Mouse (Mus musculus) C2C12 (cell line): ENCODE measurements around the gene Ica1. TPM values are rescaled to one million over a fixed set of nuclear protein-coding genes. Genes with fewer than 3 reads are reported as not detected.

Source experiments
- H3K27me3 ChIP-seq: one replicate; pipeline ENCODE4 v1.6.1; 2011; ENCODE audit not compliant: control insufficient read depth, insufficient read depth, insufficient read length
- H3K36me3 ChIP-seq: one replicate; pipeline ENCODE4 v1.6.1; 2011; ENCODE audit not compliant: control insufficient read depth, insufficient read depth
- H3K4me3 ChIP-seq: one replicate; pipeline ENCODE4 v1.5.1; 2011; ENCODE audit warnings: mild to moderate bottlenecking, control low read depth; ENCODE audit not compliant: poor library complexity, insufficient read depth, severe bottlenecking
- H3K79me2 ChIP-seq: one replicate; pipeline ENCODE4 v1.6.1; 2011; ENCODE audit not compliant: control insufficient read depth, insufficient read depth
- H3K79me3 ChIP-seq: one replicate; pipeline ENCODE4 v1.6.1; 2011; ENCODE audit warnings: low read depth, control low read depth
- H3ac ChIP-seq: one replicate; pipeline ENCODE3; 2011; ENCODE audit warnings: low read depth; ENCODE audit not compliant: control insufficient read depth, insufficient read length
- CEBPB ChIP-seq: IDR thresholded peaks from one replicate; pipeline ENCODE4 v1.6.1; 2011; ENCODE audit warnings: low read depth, mild to moderate bottlenecking, control low read depth, moderate library complexity
- CTCF ChIP-seq: IDR thresholded peaks from one replicate; pipeline ENCODE4 v1.5.1; 2011; ENCODE audit not compliant: control insufficient read depth, insufficient read depth, insufficient read length
- FOSL1 ChIP-seq: IDR thresholded peaks from one replicate; pipeline ENCODE4 v1.8.0; 2011; ENCODE audit warnings: mild to moderate bottlenecking, low read length; ENCODE audit not compliant: poor library complexity, insufficient read depth, severe bottlenecking
- MAX ChIP-seq: IDR thresholded peaks from one replicate; pipeline ENCODE4 v1.6.1; 2011; ENCODE audit warnings: mild to moderate bottlenecking, control low read depth
- MYOD1 ChIP-seq: IDR thresholded peaks from one replicate; pipeline ENCODE4 v1.6.1; 2011; ENCODE audit warnings: low read depth; ENCODE audit not compliant: control insufficient read depth, insufficient read length
- MYOG ChIP-seq: IDR thresholded peaks from one replicate; pipeline ENCODE4 v1.6.1; 2011; ENCODE audit not compliant: control insufficient read depth, insufficient read length; ENCODE audit errors: extremely low read depth
- USF1 ChIP-seq: IDR thresholded peaks from one replicate; pipeline ENCODE4 v1.6.1; 2011; ENCODE audit warnings: low read depth, mild to moderate bottlenecking, control low read depth, moderate library complexity
- polyA plus RNA-seq: library from polyadenylated mRNA; unstranded; fragments of >200 nt; fragmentation: generic; extraction: Trizol; gene quantifications from one replicate; pipeline ENCODE4 v1.2.1, GENCODE M21; 2012; ENCODE audit warnings: missing spikeins

Gene Ica1
- polyA plus RNA-seq, 1 experiment, result 10.5 TPM

DNA sequence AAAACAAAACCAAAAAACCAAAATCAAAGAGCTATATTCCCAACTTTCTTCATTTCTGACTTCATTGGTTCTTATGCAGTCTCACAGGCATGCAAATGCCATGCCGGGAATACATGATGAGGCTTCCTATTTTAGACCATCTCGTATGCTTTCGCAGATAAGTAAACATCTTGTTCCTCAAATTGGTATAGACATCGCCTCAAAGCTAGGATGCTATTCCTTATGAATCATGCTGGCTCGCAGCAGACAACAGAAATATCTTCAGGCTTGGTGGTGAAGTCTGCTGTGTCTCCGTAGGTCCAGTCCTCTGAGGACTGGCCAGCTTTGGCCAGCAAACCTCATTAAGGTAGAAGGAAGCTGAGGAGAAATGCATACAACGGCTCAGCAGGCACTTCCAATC, 60.3 kb downstream of the Ica1 start:
- H3K79me3 ChIP-seq, result no peaks in the 10 kb centered on the region
- peaks cover 4% of the 10 kb centered on the region for H3K36me3 ChIP-seq
- no peak overlapping the region for H3K4me3 ChIP-seq
- no peaks in the 10 kb centered on the region for H3K79me2 ChIP-seq
- no peaks in the 10 kb centered on the region for H3K27me3 ChIP-seq
- no peak overlapping the region for H3ac ChIP-seq
- TF ChIP-seq MYOG, result no peak
- no peak for TF ChIP-seq CEBPB
- TF ChIP-seq CTCF, result no peak
- no peak for TF ChIP-seq FOSL1
- TF ChIP-seq USF1, result no peak
- TF ChIP-seq MYOD1, result no peak
- TF ChIP-seq MAX, result no peak

DNA sequence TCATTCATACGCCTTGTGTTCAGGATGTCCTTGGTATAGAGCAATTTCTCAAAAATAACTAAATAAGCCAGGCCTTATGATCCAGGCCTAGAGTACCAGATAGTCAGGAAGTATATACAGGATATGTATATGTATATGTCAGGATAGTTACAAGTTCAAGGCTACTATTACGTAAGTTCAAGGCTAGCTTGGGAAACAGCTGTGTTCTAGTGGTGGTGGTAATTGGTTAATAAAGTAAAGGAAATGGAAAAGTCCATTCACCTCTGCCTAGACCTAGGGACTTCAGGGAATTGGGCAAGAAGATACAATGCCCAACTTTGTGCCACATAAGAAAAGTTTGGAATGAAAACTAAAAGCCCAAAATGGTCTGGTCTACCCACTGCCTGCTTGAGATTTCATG, 61.7 kb downstream of the Ica1 start:
- TF ChIP-seq USF1, result no peak
- no peak for TF ChIP-seq MYOD1
- TF ChIP-seq MYOG, result no peak
- no peak for TF ChIP-seq CTCF
- no peak for TF ChIP-seq CEBPB
- TF ChIP-seq FOSL1, result no peak
- no peak for TF ChIP-seq MAX
- no peaks in the 10 kb centered on the region for H3K27me3 ChIP-seq
- no peak overlapping the region for H3ac ChIP-seq
- no peaks in the 10 kb centered on the region for H3K79me2 ChIP-seq
- peaks cover 4% of the 10 kb centered on the region for H3K36me3 ChIP-seq
- no peak overlapping the region for H3K4me3 ChIP-seq
- no peaks in the 10 kb centered on the region for H3K79me3 ChIP-seq

DNA sequence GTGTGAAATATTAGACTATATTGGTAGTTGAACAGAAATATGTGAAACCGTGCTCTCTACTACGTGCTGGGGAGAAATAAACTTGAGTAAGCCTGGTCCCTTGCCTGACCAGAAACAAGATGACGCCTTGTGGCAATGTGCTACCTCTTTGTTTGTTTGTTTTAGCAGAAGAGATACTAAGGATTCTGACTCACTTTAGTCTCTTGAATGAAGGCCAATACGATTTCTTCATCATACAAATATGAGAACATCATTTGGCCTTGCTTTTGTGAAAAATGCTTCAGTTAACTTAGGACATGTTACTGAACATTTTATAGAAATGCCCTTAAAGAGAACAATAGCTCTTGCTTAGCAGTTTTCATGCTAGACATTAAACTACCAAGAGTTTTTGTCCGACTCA, 67.0 kb downstream of the Ica1 start:
- Histone ChIP-seq H3K4me3 (no peak overlapping the region), H3K27me3 (no peaks in the 10 kb centered on the region), H3ac (no peak overlapping the region), H3K79me3 (no peaks in the 10 kb centered on the region), H3K79me2 (no peaks in the 10 kb centered on the region), H3K36me3 (no peaks in the 10 kb centered on the region)
- TF ChIP-seq MAX (no peak), MYOG (no peak), CTCF (no peak), FOSL1 (no peak), USF1 (no peak), MYOD1 (no peak), CEBPB (peak; percentile 36)

DNA sequence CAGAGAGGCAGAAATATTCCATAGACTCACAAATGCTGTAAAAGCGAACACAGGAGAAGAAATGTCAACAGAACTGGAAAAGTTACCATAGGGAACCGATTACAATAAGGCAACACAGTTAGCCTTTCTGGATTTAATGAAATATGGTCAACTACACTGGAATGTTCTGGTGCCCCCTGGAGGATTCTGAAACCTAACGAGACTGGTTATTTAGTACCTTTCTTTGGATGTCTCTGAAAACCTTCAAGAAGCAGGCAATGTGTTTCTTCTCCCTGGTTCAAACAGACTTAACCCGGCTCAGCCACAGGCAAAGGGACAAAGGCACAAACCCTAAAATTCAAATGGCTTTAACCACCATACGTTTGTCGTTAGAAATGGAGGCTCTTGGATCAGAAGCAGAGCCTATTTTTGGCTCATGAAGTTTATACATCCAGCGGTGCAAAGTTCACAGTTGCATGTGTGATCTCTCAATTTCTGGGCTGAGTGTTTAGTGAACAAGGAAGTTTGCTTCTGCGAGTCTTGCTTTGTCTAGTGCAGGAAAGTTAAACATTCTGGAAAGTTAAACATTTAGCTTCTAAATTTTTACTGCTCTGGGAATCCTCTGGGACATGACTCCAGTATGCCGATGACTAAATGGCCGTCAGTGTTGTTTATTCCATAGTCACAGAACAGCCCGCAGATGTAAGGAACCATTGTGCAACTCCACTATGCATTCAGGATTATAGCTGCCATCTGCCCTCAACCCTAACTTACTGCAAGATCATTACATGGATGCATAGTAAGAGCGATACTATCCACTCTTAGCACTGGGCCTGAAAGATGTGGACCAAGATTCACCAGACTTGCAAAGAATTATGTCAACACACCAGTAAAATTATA, 83.4 kb downstream of the Ica1 start:
- Histone ChIP-seq H3K4me3 (no peak overlapping the region), H3K79me2 (no peaks in the 10 kb centered on the region), H3K79me3 (no peaks in the 10 kb centered on the region), H3ac (no peak overlapping the region), H3K27me3 (no peaks in the 10 kb centered on the region), H3K36me3 (no peaks in the 10 kb centered on the region)
- no peak for TF ChIP-seq FOSL1
- TF ChIP-seq MAX, result no peak
- no peak for TF ChIP-seq USF1
- no peak for TF ChIP-seq MYOD1
- TF ChIP-seq CTCF, result no peak
- TF ChIP-seq CEBPB, result no peak
- no peak for TF ChIP-seq MYOG

DNA sequence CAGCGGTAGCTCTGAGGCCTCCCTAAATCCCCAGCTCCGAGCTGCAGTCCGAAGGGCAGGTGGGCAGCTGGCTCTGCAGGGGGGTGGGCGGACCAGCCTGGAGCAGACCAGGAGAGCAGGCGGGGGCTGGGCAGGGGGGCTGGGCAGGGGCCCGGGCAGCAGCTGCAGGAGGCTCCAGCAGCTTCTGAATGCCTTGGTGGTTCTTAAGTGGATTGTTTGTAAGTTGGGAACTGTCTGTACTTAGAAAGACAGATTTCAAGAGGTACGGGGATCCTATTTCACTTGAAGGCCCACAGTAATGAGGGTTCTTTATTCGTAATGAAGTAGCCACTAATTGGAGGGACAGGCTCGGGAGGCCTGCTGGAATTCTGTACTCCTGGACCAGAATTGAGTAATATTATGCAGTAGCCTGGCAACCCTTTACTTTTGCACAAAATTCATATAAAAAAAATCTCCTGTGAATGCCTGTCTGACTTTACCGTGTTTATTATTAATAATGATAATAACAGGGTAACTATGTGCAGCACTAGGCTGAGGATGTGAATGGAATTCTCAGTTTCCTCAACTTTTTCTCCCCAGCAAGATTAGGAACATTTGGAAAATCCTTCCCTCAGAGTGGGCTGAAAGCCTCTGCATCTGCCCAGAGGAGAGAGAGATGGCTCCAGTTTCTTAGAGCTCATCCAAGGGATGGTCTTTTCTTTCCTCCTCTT, 84.2 kb downstream of the Ica1 start:
- TF ChIP-seq CTCF (no peak), FOSL1 (no peak), MYOD1 (no peak), CEBPB (no peak), USF1 (no peak), MYOG (no peak), MAX (no peak)
- H3K36me3 ChIP-seq, result no peaks in the 10 kb centered on the region
- no peak overlapping the region for H3ac ChIP-seq
- H3K79me2 ChIP-seq, result no peaks in the 10 kb centered on the region
- H3K27me3 ChIP-seq, result no peaks in the 10 kb centered on the region
- H3K4me3 ChIP-seq, result no peak overlapping the region
- H3K79me3 ChIP-seq, result no peaks in the 10 kb centered on the region
